Mouse (Mus musculus) frontal cortex, postnatal 25 days (tissue): Measurements from ENCODE around the gene Dhx34.
"Not testable (repeated sequence)": the region's sequence is repeated elsewhere in the genome, so short reads cannot be mapped to it uniquely, and the experiment has no call there.

ENCODE experiments used
- DNase-seq, 2 experiments: peaks; one replicate each; pipeline ENCODE4 v3.0.0; 2022; ENCODE audit warnings: low spot score in 2 of 2

Dhx34 gene

DNA sequence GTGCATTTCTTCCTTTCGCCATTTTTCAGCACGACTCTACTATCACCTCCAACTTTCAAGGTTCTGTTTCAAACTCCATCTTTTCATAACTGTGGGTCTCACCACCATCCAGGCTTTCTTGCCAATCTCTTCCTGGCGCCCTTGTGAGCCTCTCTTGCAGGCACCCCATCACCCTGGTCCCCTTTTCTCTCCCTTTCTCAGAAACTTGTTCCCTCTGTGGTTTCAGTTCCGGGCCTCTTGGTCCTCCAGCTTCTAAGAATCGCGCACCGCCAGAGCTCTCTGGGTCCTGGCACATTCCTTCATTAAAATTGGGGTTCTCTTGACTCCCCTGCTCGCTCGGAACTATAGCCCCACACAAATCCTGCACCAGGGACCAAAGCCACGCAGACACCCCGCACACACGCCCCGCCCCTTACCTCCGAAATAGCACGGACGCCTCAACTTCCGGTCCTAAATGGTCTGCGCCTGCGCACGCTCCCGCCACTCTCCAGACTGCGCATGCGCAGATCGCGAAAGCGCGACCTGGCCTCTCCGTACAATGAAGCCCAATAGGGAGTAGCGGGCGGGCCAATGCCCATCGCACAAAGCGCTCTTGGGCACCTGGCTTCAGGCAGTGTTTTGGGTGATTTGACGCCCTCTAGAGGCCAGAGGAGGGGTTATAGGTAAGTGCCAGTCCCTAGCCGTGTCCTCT is at the start of gene Dhx34:
Gene Dhx34, minus strand, starts transcription at position 456 of the 691 bp plus-strand sequence.
- peak; percentile 91 to 93 for DNase-seq

DNA sequence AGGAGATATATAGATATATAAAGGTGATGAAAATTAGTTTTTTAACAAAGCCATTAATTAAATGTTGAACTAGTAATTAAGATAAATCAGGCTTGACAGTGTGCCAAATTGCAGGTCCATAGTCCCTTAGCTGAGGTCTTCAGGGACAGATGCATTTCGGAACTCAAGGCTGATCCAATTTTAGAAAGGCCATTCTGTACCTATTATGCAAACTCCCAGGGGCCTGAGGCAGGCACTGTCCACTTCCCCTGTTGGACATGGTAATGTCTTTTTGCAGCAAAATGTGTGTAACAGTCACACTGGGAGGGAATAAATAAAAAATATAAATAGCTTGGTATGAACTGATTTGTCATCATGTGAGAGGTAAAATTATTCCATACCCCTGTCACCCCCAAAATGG is 49.3 kb upstream of the Dhx34 start:
- no peak for DNase-seq

DNA sequence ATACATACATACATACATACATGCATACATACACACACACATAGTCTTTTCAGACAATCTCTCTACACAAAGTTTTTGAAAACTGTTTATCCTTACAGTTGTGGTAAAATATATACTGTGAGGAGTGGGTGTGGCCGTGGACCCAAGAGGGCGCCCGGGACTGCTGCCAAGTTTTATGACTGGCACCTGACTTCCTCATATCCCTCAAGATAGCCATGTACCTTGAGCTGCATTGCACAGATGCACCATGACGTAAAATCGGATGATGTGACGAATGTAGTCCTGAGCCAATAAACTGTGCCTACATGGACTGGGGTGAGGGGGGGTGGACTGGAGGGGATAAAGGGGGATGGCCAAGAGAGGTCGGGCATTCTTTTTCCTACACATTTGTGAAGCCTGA is 44.8 kb upstream of the Dhx34 start:
- DNase-seq: not testable (repeated sequence)

DNA sequence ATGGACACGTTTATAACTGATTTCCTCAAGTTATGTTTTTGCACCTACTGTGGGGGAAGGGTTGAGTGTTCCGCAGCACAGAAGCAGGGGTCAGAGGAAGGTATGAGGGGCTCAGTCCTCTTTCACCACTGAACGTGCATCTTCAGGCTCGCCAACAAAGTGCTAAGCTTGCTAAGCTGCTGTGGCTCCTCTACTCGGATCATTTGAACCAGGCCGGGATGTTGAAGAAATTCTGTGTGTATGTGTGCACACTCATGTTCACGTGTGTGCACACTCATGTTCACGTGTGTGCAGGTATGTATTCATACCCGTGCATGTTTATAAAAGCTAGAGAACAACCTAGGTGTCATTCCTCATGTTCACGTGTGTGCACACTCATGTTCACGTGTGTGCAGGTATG is 44.0 kb upstream of the Dhx34 start:
- no peak for DNase-seq

DNA sequence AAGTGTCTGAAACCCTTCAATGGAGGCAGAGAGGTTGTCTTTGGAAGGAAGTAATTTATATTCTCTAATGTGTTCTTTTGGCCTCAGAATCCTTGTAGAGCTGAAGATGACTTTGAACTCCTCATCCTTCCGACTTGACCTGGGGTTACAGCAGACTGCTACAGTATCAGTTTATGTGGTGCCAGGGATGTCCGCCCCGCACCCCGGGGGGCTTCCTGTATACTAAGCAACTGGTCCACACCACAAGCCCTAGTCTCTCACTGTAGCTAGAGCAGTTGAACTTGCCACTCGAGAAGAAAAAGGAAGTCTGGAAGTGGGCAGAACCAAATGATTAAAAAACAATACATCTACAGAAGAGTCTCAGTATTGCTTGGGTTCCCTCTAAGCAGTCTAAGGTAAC is 42.0 kb upstream of the Dhx34 start:
- no peak for DNase-seq

DNA sequence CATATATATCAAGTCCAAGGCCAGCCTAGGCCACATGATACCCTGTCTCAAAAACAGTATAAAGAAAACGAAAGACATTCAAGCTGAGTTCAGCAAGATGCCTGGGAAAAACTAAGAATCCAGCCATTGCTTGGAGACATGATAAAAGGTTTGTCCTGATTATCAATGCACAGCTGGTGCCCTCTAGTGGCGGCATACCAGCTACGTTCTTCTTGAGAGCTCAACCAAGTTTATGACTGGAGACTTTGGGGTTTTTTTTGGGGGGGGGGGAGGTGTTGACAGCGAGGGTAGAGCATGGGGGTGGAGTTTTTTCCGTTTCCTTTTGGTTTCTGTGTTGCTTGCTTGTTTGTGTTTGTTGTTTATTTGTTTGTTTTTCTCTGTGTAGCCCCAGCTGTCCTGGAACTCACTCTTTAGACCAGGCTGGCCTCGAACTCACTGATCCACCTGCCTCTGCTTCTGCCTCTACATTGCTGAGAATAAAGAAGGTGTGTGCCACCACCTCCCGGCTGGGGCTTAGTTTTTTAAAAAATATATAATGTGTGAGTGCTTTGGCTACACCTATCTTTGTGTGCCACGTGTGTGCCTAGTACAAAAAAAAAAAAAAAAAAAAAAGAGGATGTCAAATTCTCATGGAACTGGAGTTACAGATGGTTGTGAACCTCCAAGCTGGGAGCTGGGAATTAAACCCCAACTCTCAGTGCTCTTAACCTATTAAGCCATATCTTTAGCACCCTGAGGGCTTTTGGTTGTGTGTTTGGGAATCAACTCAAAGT is 41.4 kb upstream of the Dhx34 start:
- DNase-seq: peak; percentile 73 to 75

DNA sequence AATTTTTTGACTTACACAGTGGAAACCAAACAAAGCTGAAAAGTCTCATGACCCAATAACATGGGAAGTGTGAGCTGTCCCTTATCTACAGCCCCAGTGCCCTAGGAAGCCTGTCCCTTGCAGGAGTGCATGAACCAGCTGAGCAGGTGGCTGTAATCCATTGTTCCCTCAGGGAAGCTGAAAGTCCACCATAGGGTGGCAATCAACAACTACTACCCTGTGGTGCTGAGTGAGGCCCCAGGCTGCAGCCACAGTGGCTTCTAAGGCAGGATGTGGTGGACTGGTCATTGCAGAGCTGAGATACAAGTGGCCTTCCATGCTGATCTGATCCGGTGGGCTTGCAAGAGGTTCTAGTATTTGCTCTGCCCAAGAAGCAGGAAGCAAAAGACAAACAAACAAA is 39.3 kb upstream of the Dhx34 start:
- no peak for DNase-seq

DNA sequence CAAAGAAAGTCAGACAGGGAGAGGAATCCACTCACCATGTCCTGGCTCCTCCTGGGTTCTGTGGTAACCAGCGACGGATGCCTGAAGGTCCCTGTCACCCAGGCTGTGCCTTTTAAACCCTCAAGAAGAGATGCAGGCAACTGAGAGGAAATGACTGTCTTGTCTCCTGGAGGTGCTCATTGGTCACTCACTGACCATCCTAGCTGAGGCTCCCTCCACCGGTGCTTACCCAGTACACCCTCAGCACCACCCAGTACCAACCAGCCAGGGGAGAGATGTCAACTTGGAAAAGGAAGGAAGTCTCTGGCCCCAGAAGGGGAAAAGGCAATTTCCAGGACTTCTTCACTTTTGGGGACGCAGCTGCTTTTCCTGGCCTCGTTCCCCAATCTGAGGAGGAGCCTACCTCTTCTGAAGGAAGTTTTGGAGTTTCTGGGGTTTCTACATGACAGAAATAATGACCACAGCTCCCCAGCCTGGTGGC is 37.3 kb upstream of the Dhx34 start, which contains the start of gene C5ar1:
Gene C5ar1, minus strand, starts transcription at position 431 of the 481 bp plus-strand sequence.
- DNase-seq: no peak

DNA sequence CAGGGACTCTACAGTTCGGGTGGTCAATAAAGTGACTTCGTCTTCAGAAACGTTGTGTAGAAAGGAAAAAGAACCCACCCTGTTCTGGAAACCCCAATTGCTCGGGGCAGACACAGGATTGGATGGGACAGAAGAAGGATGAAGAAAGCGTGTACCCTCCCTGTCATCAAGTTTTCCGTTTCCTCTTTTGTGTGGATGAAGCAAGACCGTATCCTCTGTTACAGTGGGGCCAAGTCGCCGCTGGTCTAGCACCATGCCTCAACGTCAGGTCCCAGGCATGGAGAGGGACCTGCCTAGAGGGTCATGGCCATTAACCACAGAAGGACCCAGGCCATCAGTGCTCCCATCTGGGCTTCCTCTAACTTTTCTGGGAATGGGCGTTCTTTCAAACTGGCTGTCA is 36.0 kb upstream of the Dhx34 start:
- DNase-seq: no peak

DNA sequence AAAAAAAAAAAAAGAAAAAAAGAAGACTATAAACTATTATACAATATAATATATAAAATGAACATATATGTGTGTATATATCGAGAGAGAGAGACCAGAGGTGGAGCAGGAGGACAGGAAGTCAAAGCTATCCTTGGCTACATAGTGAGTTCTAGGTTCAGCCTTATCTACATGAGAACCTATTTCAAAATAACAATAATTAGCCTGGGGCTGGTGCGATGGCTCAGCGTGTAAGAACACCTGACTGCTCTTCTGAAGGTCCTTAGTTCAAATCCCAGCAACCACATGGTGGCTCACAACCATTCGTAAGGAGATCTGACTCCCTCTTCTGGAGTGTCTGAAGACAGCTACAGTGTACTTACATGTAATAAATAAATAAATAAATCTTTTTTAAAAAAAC is 34.1 kb upstream of the Dhx34 start:
- not testable (repeated sequence) for DNase-seq

DNA sequence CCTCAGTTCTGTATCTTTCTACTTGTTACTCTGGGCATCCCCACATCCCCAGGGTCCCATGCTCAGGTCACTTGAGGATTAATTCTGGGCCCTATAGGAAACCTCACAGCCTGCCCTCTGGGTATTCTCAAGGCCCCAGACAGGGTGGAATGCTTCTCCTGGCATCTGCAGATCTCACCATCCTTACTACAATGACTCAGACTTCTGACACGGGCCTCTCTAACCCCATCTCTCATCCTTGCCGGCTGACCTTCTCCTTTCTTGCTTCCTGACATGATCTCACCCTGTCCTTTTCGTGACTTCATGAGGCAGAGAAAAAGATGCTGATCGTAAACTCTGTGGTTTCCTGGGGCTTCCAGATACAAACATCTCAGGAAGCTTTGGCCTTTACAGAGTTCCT is 32.4 kb upstream of the Dhx34 start:
- DNase-seq: no peak

DNA sequence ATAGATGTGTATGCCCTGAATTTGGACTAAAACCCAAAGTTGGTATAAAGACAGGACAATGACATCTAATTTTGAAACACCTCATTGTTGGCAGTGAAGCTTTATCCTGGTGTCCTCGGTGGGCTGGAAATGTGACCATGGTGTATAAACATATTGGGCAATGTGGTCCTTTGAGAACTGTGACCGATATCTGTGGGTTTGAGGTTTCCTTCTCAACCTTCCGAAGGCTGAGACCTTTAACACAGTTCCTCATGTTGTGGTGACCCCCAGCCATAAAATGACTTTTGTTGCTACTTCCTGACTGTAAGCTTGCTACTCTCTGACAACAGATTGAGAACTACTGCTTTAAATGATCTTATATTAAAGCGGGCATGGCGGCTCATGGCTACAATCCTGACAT is 28.9 kb upstream of the Dhx34 start:
- DNase-seq: no peak

DNA sequence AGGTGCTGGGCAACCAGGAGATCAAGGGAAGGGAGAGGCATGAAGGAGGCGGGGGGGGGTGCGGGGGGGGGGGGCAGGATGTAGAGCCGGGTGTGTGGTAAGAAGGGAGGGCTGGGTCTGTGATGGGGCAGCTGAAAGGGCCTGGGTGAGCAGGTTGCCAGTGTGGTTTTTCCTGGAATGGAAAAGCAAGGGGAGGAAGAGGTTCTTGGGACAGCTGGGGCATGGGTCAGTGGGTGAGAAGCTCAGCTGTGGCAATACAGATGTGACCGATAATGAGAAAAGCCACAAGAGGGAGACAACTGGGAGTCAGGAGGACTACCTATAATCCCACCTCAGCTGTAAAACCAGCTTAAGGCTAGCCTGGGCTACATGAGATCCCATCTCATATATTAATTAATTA is 24.1 kb upstream of the Dhx34 start:
- no peak for DNase-seq

DNA sequence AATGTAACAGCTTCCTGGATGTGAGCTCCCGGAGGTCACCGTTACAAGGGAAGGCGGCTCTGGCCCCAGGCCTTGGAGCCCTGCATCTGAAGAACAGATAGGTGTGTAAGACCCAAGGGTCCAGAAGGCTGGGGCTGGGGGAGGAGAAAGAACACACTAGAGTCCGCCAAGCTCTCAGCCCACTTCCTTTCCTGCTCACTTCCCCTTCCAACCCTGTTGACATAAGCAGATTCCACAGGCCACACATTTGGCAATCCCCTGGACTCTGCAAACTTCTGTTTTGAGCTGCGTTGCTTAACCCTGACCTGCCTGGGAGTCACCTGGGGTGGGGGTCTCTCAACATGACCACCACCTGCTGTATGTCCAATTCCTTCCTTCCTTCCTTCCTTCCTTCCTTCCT is 22.2 kb upstream of the Dhx34 start, which contains the start of gene C5ar2:
Gene C5ar2, minus strand, starts transcription at position 88 of the 400 bp plus-strand sequence.
- no peak for DNase-seq

DNA sequence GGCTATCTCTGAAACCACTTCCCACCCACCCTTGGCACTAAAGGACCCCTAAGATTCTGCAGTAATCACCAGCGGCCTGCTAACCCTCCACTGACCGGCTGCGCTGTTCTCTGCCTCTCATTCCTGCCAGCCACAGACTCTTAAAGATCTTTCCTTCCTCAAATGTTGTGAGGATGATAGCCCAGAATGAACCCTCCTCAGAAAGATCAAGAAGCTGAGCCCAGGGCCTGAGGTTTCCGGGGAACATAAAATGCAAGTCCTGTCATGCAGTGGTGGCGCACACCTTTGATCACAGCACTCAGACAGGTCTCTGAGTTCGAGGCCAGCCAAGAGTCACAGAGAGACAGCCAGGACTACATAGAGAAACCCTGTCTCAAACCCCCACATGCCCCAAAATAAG is 20.4 kb upstream of the Dhx34 start:
- no peak for DNase-seq

DNA sequence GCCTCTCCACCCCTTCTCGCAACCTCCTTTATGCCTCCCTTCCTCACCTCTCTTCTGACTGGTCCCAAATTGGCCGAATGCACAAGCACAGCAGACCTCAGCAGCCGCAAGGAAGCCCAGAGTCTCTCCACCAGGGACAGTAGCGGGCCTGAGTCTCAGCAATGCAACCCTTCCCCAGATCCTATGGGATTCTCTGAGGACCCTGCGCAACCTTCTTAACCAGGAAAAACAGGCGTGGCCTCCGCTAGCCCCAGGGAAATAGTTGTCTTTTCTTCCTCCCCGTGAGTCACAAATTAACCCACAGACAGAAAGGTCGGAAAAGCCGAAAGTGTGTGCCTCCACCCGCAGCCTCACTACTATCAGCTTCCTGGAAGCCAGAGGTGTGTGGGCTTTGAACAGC is 19.9 kb upstream of the Dhx34 start:
- no peak for DNase-seq

DNA sequence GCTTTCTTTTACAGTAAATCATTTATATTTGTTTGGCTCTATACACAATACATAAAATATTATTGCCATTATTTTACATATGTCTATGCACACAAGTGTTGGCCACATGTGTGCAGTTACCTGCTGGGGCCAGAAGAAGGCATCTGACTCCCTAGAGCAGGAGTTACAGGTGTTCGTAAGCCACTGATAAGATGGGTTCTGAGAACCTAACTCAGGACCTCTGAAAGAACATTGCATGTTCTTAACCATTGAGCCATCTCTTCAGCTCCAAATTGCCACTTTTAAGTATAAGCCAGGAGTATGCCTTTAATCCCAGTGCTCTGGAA is 19.1 kb upstream of the Dhx34 start:
- DNase-seq: no peak

DNA sequence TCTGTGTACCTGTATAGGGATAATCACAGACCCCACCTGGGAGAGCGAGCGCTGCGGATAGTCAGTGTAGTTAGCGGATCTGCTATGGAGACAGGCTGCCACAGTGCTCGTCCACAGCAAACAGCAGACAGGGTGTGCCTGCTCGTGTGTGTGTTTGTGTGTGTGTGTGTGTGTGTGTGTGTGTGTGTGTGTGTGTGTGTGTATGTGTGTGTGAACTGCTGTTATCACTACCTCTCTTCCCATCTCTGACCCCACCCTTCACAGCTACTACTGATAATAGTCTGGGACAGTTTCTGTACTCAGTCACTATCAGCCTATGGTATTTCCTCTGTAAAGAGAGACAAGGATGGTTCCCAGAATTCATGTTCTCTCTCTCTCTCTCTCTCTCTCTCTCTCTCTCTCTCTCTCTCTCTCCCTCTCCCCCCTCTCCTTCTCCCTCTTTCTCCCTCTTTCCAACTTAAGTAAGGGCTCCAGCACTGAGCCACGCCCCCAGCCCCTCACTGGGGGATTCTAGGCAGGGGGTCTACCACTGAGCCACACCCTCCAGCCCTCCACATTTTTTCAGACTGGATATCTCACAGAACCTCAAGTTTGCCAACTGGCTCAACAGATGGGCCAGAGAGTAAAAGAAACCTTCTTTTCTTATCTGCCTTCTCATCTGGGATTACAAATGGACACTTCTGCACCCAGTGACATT is 18.6 kb upstream of the Dhx34 start:
- DNase-seq: no peak

DNA sequence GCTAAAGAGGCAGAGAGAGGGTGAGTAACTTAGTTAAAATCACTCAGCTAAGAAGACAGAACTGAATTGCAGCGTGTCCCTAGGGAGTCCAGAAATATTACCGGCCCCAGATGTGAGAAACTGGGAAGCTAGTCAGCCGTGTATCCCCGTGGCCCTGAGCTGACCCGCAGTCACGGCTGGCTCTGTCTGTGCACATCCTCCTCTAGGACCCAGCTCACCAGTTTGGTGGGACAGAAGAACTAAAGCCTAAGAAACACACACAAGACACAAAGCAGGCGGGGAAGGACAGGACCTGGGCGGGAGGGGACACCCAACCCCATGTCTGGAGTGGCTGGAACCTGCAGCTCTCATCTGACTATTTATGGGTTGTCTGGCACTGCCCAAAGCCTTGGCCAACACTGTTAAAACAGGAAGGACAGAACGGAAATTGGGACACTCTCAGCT is 17.7 kb upstream of the Dhx34 start:
- no peak for DNase-seq

DNA sequence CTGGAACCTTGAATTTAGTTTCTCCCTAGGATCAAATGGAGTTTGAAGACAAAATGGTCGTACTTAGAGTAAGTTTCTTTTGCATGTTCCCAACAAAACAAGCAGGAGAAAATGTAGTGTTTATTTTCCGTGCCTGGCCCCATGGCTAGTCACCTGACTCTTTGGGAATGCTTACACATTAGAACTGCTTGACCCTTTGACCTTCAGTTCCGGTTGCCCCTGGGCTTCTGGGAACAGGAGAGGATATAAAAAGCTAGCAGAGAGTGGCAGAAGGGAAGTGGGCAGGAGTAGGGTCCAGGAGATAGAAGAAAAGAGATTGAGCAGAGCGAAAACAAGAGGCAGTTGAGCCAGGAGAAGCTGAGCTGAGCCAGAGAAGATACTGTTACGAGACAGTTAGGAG is 8.0 kb upstream of the Dhx34 start:
- DNase-seq: no peak

DNA sequence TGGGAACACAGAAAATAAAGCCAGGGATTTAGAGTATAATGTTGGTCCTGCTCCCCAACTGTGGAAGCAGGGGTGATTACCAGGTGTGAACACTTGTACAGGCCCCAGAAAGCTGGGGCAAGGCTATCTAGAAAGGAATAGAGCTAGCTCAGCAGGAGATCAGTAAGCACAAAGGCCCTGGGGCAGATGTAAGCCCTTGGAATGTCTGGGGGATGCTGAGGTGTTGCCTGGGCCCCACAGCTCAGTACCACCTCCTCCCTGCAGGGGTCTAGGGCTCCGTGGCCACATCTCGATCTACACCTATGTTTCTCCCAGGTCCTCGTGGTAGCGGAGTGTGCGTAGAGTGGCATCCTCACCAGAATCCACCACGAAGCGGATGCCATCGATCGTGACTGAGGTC is 7.9 kb downstream of the Dhx34 start:
- DNase-seq: no peak

DNA sequence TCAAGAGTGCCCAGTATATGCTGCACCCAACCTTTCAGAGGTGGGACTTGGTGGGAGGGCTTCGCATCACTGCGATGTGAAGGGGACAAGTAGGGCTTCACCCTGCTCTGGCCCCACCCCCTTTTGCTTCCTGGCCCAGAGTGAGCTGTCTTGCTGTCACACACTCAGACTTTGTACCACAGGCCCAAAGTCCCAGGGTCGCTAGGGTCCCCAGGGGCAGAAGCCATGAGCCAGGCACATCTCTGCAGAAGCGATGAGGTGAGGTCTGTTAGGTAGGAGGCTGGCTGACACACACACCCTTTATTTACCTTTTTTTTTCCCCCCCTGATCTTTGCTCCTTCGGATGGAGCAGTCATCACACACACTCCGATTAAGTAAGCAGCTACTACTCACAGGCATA is 8.6 kb downstream of the Dhx34 start:
- no peak for DNase-seq
